Mouse (Mus musculus): ENCODE measurements at regions not wholly inside any gene's neighbourhood (a gene's known extent, or its start where the extent isn't known, plus 50 kb on each side); places are given as distances from the start of the nearest gene placed in this dataset.

- Histone ChIP-seq H3K79me2 (ENCODE audit: control insufficient read depth, insufficient read depth) (peaks cover 5% of the 10 kb centered on the region), H3K36me3 (ENCODE audit: control insufficient read depth, insufficient read depth) (no peaks in the 10 kb centered on the region), H3ac (ENCODE audit: control insufficient read depth, insufficient read length, low read depth) (no peak overlapping the region), H3K79me3 (ENCODE audit: low read depth) (peaks cover 3% of the 10 kb centered on the region), H3K4me3 (ENCODE audit: insufficient read depth, poor library complexity, severe bottlenecking) (no peak overlapping the region), H3K27me3 (ENCODE audit: control insufficient read depth, insufficient read depth, insufficient read length) (no peaks in the 10 kb centered on the region)
- no peak for TF ChIP-seq CTCF (IDR thresholded peaks at IDR 0.05; ENCODE audit: control insufficient read depth, insufficient read depth, insufficient read length)
- no peak for TF ChIP-seq MAX (IDR thresholded peaks at IDR 0.05)
- no peak for TF ChIP-seq CEBPB (IDR thresholded peaks at IDR 0.05; ENCODE audit: low read depth)
- no peak for TF ChIP-seq MYOG (IDR thresholded peaks at IDR 0.05; ENCODE audit: control insufficient read depth, extremely low read depth, insufficient read length)
- TF ChIP-seq FOSL1 (IDR thresholded peaks at IDR 0.05; ENCODE audit: insufficient read depth, low read length, poor library complexity, severe bottlenecking), result no peak
- TF ChIP-seq USF1 (IDR thresholded peaks at IDR 0.05; ENCODE audit: low read depth), result no peak
- no peak for TF ChIP-seq MYOD1 (IDR thresholded peaks at IDR 0.05; ENCODE audit: control insufficient read depth, insufficient read length, low read depth)
Observed at GRCm38 (mm10) chr17:47204470-47205162, 164.1 kb upstream of the Mrps10 start.

GRCm38 (mm10) chr17:47199206-47199605, 169.5 kb upstream of the Mrps10 start:
- TF ChIP-seq MYOG (IDR thresholded peaks at IDR 0.05; ENCODE audit: control insufficient read depth, extremely low read depth, insufficient read length) (no peak), CTCF (IDR thresholded peaks at IDR 0.05; ENCODE audit: control insufficient read depth, insufficient read depth, insufficient read length) (no peak), FOSL1 (IDR thresholded peaks at IDR 0.05; ENCODE audit: insufficient read depth, low read length, poor library complexity, severe bottlenecking) (no peak), MAX (IDR thresholded peaks at IDR 0.05) (no peak), MYOD1 (IDR thresholded peaks at IDR 0.05; ENCODE audit: control insufficient read depth, insufficient read length, low read depth) (no peak), CEBPB (IDR thresholded peaks at IDR 0.05; ENCODE audit: low read depth) (no peak), USF1 (IDR thresholded peaks at IDR 0.05; ENCODE audit: low read depth) (no peak)
- Histone ChIP-seq H3K36me3 (ENCODE audit: control insufficient read depth, insufficient read depth) (no peaks in the 10 kb centered on the region), H3ac (ENCODE audit: control insufficient read depth, insufficient read length, low read depth) (no peak overlapping the region), H3K79me2 (ENCODE audit: control insufficient read depth, insufficient read depth) (peaks cover 22% of the 10 kb centered on the region), H3K79me3 (ENCODE audit: low read depth) (peaks cover 15% of the 10 kb centered on the region), H3K4me3 (ENCODE audit: insufficient read depth, poor library complexity, severe bottlenecking) (no peak overlapping the region), H3K27me3 (ENCODE audit: control insufficient read depth, insufficient read depth, insufficient read length) (no peaks in the 10 kb centered on the region)

GRCm38 (mm10) chr17:47197957-47198356, 170.7 kb upstream of the Mrps10 start:
- H3K36me3 ChIP-seq (ENCODE audit: control insufficient read depth, insufficient read depth), result no peaks in the 10 kb centered on the region
- H3K4me3 ChIP-seq (ENCODE audit: insufficient read depth, poor library complexity, severe bottlenecking), result no peak overlapping the region
- peaks cover 13% of the 10 kb centered on the region for H3K79me3 ChIP-seq (ENCODE audit: low read depth)
- no peak overlapping the region for H3ac ChIP-seq (ENCODE audit: control insufficient read depth, insufficient read length, low read depth)
- H3K79me2 ChIP-seq (ENCODE audit: control insufficient read depth, insufficient read depth), result peaks cover 26% of the 10 kb centered on the region
- no peaks in the 10 kb centered on the region for H3K27me3 ChIP-seq (ENCODE audit: control insufficient read depth, insufficient read depth, insufficient read length)
- TF ChIP-seq MYOD1 (IDR thresholded peaks at IDR 0.05; ENCODE audit: control insufficient read depth, insufficient read length, low read depth) (no peak), FOSL1 (IDR thresholded peaks at IDR 0.05; ENCODE audit: insufficient read depth, low read length, poor library complexity, severe bottlenecking) (no peak), USF1 (IDR thresholded peaks at IDR 0.05; ENCODE audit: low read depth) (no peak), MAX (IDR thresholded peaks at IDR 0.05) (no peak), CEBPB (IDR thresholded peaks at IDR 0.05; ENCODE audit: low read depth) (no peak), MYOG (IDR thresholded peaks at IDR 0.05; ENCODE audit: control insufficient read depth, extremely low read depth, insufficient read length) (no peak)

- TF ChIP-seq USF1 (IDR thresholded peaks at IDR 0.05; ENCODE audit: low read depth), result no peak
- no peak for TF ChIP-seq CTCF (IDR thresholded peaks at IDR 0.05; ENCODE audit: control insufficient read depth, insufficient read depth, insufficient read length)
- no peak for TF ChIP-seq MAX (IDR thresholded peaks at IDR 0.05)
- no peak for TF ChIP-seq CEBPB (IDR thresholded peaks at IDR 0.05; ENCODE audit: low read depth)
- no peak for TF ChIP-seq MYOD1 (IDR thresholded peaks at IDR 0.05; ENCODE audit: control insufficient read depth, insufficient read length, low read depth)
- no peak for TF ChIP-seq FOSL1 (IDR thresholded peaks at IDR 0.05; ENCODE audit: insufficient read depth, low read length, poor library complexity, severe bottlenecking)
- no peak for TF ChIP-seq MYOG (IDR thresholded peaks at IDR 0.05; ENCODE audit: control insufficient read depth, extremely low read depth, insufficient read length)
- H3K27me3 ChIP-seq (ENCODE audit: control insufficient read depth, insufficient read depth, insufficient read length), result no peaks in the 10 kb centered on the region
- H3K36me3 ChIP-seq (ENCODE audit: control insufficient read depth, insufficient read depth), result no peaks in the 10 kb centered on the region
- no peak overlapping the region for H3K4me3 ChIP-seq (ENCODE audit: insufficient read depth, poor library complexity, severe bottlenecking)
- no peak overlapping the region for H3ac ChIP-seq (ENCODE audit: control insufficient read depth, insufficient read length, low read depth)
- peaks cover 34% of the 10 kb centered on the region for H3K79me2 ChIP-seq (ENCODE audit: control insufficient read depth, insufficient read depth)
- peaks cover 12% of the 10 kb centered on the region for H3K79me3 ChIP-seq (ENCODE audit: low read depth)
Observed at GRCm38 (mm10) chr17:47196992-47197391, 171.7 kb upstream of the Mrps10 start.

GRCm38 (mm10) chr17:47195981-47196380, 172.7 kb upstream of the Mrps10 start:
- Histone ChIP-seq H3K79me2 (ENCODE audit: control insufficient read depth, insufficient read depth) (peaks cover 41% of the 10 kb centered on the region), H3K27me3 (ENCODE audit: control insufficient read depth, insufficient read depth, insufficient read length) (no peaks in the 10 kb centered on the region), H3K4me3 (ENCODE audit: insufficient read depth, poor library complexity, severe bottlenecking) (no peak overlapping the region), H3K36me3 (ENCODE audit: control insufficient read depth, insufficient read depth) (no peaks in the 10 kb centered on the region), H3K79me3 (ENCODE audit: low read depth) (peaks cover 12% of the 10 kb centered on the region), H3ac (ENCODE audit: control insufficient read depth, insufficient read length, low read depth) (no peak overlapping the region)
- no peak for TF ChIP-seq FOSL1 (IDR thresholded peaks at IDR 0.05; ENCODE audit: insufficient read depth, low read length, poor library complexity, severe bottlenecking)
- no peak for TF ChIP-seq USF1 (IDR thresholded peaks at IDR 0.05; ENCODE audit: low read depth)
- TF ChIP-seq MYOD1 (IDR thresholded peaks at IDR 0.05; ENCODE audit: control insufficient read depth, insufficient read length, low read depth), result no peak
- no peak for TF ChIP-seq MYOG (IDR thresholded peaks at IDR 0.05; ENCODE audit: control insufficient read depth, extremely low read depth, insufficient read length)
- no peak for TF ChIP-seq MAX (IDR thresholded peaks at IDR 0.05)
- TF ChIP-seq CTCF (IDR thresholded peaks at IDR 0.05; ENCODE audit: control insufficient read depth, insufficient read depth, insufficient read length), result no peak
- TF ChIP-seq CEBPB (IDR thresholded peaks at IDR 0.05; ENCODE audit: low read depth), result no peak

Data from C2C12 (cell line).